Mouse (Mus musculus): ENCODE data around the gene Zfp131.
"Not testable (repeated sequence)": the region's sequence is repeated elsewhere in the genome, so short reads cannot be mapped to it uniquely, and the experiment has no call there.

Gene Zfp131

GRCm38 (mm10) chr13:119790761-119791579, at the start of gene Zfp131:
Zfp131 (minus strand) TSS chr13:119790889.
- DNase-seq (ENCODE audit: low read depth in 1 of 2, low spot score in 2 of 2), result peak; percentile 70 to 84

- DNase-seq (ENCODE audit: low read depth in 1 of 2, low spot score in 2 of 2), result not testable (repeated sequence)
These were observed 49.3 kb upstream of the Zfp131 start for GRCm38 (mm10) chr13:119839982-119840381.

DNA sequence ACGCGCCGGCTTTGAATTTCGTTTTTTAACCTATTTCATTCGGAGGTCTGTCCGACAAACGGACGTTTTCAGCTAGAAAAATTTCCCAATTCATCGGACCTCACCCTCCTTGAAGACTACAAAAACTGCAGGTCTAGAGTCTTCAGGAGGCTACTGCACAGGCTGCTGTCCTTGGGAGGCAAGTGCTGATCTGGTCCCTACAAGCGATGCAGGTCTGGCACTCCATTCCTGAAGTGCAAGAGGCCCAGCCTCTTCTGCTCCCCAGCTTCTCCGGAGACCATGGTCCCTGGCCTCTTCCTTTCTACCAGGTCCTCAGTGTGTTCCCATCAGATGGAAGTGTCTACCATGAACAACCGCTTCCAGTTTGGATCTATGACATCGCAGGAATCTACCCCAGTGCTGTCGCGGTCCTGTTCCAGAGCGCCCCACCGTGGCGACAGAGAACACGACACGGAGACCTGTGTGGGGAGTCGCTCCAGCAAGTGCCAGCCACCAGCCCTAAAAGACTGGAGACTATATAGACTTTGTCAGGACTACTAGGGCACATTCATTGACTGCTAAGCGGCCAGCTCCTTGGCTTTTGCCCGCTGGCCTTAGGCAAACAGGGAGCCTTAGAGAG, 47.1 kb upstream of the Zfp131 start:
- not testable (repeated sequence) for DNase-seq (ENCODE audit: low read depth in 1 of 2, low spot score in 2 of 2)

DNA sequence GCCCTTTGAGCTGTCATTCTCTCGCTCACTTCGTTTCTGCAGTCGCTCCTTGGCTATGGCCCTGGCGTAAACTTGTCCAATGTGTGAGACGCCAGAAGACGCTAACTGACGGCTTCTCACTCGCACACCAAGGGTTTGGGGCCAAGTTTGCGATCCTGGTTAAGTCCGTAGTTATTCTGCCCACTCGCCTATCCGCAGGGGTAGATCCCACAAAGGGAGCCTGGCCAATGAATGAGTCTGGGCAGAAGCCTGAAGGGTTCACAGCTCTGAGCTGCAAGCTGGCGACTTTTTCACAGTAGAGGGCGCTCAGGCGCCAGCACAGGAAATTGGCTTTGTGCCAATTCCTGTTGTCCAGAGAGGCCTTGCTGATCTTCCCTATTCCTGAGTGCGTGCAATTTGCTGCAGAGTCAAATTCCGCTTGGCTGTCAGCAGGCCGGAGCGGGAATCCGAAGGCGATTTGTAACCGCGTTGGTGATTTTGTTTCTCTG, 45.7 kb upstream of the Zfp131 start:
- peak in 1 of 2 experiments; percentile 5 for DNase-seq (ENCODE audit: low read depth in 1 of 2, low spot score in 2 of 2)

DNA sequence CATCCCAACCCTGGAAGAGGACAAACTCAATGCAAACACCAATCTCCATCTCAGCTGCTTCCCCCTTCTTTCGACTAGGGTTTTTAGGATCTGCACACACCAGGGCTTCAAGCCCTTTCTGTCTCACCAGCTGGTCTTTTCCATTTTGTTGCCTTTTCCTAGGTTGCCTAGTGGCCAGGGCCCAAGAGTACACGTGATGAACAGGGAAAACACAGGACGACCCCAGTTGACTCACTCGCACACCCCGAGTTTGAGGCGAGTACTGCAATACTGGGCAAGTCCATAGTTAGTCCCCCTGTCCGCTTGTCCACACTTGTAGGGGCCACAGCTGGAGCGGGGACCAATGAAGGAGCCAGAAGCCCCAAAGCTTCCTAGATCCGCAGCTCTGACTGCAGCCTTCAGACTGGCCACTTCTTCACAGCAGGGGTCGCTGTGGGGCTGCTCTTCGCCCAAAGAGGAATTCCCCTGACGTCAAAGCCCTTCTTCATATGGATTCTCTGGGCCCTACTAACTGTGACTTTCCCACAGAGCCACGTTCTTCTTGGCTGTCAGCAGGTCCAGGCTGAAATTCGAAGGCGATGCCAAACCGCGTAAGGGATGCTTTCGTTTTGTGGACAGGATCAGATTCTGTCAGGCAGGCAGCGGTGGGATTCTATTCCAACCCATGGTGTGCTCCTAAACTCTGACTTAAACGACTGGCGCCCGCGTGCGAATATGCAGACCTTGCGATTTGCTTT, 44.8 kb upstream of the Zfp131 start, which contains the start of gene D13Ertd608e:
TSS of gene D13Ertd608e (plus strand) at position 687 of the 737 bp plus-strand sequence.
- peak; percentile 26 to 44 for DNase-seq (ENCODE audit: low read depth in 1 of 2, low spot score in 2 of 2)

GRCm38 (mm10) chr13:119830116-119830515, 39.4 kb upstream of the Zfp131 start, which contains the start of gene AF067063:
AF067063 (minus strand) TSS chr13:119830216.
- DNase-seq (ENCODE audit: low read depth in 1 of 2, low spot score in 2 of 2), result not testable (repeated sequence)

DNA sequence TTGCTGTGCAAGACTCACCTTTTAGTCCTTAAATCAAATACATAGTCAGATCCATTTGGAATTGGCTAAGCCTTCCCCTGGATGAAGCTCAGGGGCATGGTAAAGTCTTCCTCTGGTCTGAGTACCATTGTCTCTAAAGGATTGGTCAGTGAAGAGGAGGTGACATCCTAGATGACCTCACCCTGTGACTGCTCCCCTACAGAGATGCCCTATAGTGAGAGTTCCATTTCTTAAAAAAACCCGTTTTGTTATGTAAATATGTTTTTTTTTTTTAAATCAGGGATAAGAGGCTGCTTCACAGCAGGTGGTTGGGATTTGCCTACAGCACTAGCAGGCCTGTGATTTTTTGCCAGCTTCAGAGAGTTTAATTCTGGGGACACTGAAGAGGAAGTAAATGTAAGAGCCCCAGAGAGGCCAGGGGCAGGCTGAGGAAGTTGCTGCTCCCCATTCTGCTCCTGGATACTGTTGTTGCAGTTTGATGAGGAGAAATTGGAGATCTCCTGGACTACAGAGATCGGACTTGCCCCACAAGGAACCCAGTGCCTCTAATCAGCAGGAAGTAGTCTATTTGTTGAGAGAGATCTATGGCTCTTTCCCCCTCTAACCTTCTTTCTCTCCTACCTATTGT, 27.0 kb upstream of the Zfp131 start:
- no peak for DNase-seq (ENCODE audit: low read depth in 1 of 2, low spot score in 2 of 2)

GRCm38 (mm10) chr13:119816798-119817197, 26.1 kb upstream of the Zfp131 start:
- DNase-seq (ENCODE audit: low read depth in 1 of 2, low spot score in 2 of 2), result no peak

GRCm38 (mm10) chr13:119810031-119810430, 19.3 kb upstream of the Zfp131 start:
- DNase-seq (ENCODE audit: low read depth in 1 of 2, low spot score in 2 of 2), result no peak

DNA sequence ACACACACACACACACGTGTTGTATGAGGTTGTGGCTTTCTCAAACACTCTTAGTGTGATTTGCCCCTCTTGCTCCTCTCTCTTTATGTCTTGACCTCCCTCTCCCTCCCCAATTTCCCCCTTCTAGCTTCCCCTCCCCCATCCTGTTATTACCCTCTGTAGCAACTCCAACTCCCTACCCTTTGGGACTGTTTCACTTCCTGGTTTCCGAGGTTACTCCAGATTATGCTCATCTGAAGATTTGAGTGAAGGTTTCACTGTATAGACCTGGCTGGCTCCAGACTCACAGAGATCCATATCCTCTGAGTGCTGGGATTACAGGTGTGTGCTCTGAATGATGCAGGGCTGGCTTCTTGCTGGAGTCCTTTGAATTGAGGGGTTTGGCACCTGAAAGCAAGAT, 18.2 kb upstream of the Zfp131 start:
- no peak for DNase-seq (ENCODE audit: low read depth in 1 of 2, low spot score in 2 of 2)

GRCm38 (mm10) chr13:119797656-119798055, 7.0 kb upstream of the Zfp131 start:
- DNase-seq (ENCODE audit: low read depth in 1 of 2, low spot score in 2 of 2), result no peak

- no peak for DNase-seq (ENCODE audit: low read depth in 1 of 2, low spot score in 2 of 2)
These were observed 2.2 kb upstream of the Zfp131 start for GRCm38 (mm10) chr13:119792791-119793404.

- DNase-seq (ENCODE audit: low read depth in 1 of 2, low spot score in 2 of 2), result no peak
These were observed 969 bp upstream of the Zfp131 start for GRCm38 (mm10) chr13:119791580-119792135.

DNA sequence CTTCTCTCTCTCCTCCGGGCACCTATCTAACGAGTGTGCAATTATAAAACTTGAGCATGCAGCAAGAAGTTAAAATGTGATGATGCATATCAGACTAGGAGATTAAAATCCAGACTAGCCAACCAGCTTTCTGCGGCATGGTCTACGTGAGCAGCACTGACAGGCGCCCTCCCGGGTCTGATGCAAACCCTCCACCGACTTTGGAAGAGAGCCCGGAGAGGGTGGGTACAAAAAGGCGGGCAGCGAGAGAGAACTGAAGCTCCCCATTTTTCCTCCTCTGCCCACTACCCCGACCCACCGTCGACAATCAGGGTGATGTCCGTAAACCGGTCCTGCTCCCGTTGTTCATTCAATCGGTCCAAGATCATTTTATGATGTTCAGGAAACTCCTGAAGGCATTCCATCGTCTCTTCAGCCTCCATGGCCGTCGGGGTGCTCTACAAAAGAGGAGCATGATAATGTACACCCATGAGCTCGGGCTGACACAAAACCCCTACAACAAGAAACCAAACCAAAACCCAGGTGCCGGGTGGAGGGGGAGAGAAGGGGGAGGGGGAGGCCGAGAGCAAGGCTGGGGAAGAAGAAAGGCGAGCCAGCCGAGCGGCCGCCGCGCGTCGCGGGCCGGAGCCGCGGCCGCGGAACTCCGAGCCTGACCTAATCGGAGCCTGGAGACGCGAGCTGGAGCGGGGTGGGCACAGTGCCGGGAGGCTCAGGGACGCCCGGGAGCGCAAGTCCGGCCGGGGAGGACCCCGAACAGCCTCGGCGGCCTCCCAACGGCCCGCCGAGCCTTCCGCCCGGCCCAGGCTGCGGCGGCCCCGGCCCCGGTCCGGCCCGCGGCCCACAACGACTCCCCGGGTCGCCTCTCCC, 605 bp downstream of the Zfp131 start:
- DNase-seq (ENCODE audit: low read depth in 1 of 2, low spot score in 2 of 2), result no peak

GRCm38 (mm10) chr13:119783581-119783980, 7.1 kb downstream of the Zfp131 start:
- no peak for DNase-seq (ENCODE audit: low read depth in 1 of 2, low spot score in 2 of 2)

- DNase-seq (ENCODE audit: low read depth in 1 of 2, low spot score in 2 of 2), result no peak
These were observed 22.1 kb downstream of the Zfp131 start for GRCm38 (mm10) chr13:119768541-119768940.

DNA sequence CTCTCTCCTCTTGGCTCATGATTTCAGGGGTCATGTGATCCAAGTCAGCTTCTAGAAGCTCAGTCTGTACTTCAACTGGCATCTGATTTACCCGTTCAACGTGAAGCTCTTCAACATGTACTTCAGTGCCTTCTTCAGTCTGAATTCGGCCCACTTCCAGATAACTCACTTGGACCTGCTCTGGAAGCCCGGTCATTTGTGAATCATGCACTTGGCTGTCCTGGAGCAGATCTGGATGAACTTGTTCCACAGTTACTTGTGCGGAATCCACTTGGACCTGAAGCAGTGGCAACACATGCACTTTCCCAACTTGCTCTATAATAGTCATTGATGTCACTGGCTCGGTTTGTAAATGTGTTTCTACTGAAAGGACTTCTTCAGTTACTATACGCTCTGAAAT, 24.2 kb downstream of the Zfp131 start:
- DNase-seq (ENCODE audit: low read depth in 1 of 2, low spot score in 2 of 2), result no peak

DNA sequence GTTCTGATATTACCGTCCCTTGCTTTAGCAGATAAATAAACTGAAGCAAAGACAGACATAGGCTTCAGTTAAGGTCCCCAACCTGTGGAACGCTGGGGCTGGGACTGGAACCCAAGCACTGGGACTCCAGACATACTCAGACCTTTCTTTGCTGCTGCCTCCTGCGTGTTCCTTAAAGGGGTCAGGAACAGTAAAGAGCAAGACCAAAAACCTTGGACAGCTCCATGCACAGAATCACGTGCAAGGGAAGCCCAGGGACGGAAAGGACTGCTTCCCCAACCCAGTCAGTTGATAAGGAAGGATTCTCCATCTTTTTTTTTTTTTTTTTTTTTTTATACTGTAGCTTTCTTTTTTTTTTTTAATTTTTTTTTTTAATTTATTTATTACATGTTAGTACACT, 33.9 kb downstream of the Zfp131 start:
- DNase-seq (ENCODE audit: low read depth in 1 of 2, low spot score in 2 of 2), result no peak

Measured in monocyte, adult 2 months (primary cell).